Mouse (Mus musculus): ENCODE measurements at regions not wholly inside any gene's neighbourhood (a gene's known extent, or its start where the extent isn't known, plus 50 kb on each side); places are given as distances from the start of the nearest gene placed in this dataset.

DNA sequence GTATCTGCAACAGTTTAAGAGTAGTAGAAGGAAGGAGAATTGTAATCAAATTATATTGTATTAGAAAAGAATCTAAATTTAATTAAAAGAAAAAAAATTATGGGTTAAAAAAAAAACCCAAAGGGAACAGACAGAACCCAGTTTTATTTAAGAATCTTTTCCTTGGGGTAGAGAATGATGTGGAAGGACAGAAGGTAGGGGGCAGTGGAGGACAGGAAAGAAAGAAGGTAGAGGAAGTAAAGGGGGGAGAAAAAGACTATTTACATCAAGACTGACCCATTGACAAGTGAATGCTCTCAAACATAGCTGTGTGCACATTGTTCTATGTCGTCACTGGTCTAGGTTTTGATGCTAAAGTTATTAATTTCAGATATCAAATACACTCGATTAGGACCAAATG lies 142.8 kb upstream of the Cdh20 start:
- TF ChIP-seq CTCF (IDR thresholded peaks at IDR 0.05; ENCODE audit: low read depth, low read length): no peak
- no peak for TF ChIP-seq POLR2A (IDR thresholded peaks at IDR 0.05; ENCODE audit: extremely low read depth, insufficient read depth, low read length)

Data from liver, adult 2 months (tissue).